Mouse (Mus musculus) heart, embryonic 11.5 days (tissue): ENCODE data around the gene Map3k3. TPM values are rescaled to one million over a fixed set of nuclear protein-coding genes. Genes with fewer than 3 reads are reported as not detected.

ENCODE experiments used
- ATAC-seq: fragments of 200-750 bp; cut with Nextera tagmentation; replicated peaks from 2 replicates; pipeline ENCODE4 v1.8.0; 2017; ENCODE audit warnings: moderate library complexity; ENCODE audit not compliant: insufficient number of reproducible peaks, low FRiP score, low TSS enrichment
- H3K27ac ChIP-seq: fragments of 300-500 bp; sonication (generic); 2 replicates; pipeline ENCODE4 v1.5.1; 2014; ENCODE audit warnings: mild to moderate bottlenecking, low read depth, low read length
- H3K27me3 ChIP-seq: fragments of 300-500 bp; sonication (generic); 2 replicates; pipeline ENCODE4 v1.6.1; 2014; ENCODE audit warnings: mild to moderate bottlenecking, low read length, mixed read lengths; ENCODE audit not compliant: control insufficient read depth, insufficient read depth
- H3K36me3 ChIP-seq: fragments of 300-500 bp; sonication (generic); 2 replicates; pipeline ENCODE4 v1.6.1; 2014; ENCODE audit warnings: mild to moderate bottlenecking, low read length, moderate library complexity, mixed read lengths; ENCODE audit not compliant: control insufficient read depth, insufficient read depth
- H3K4me1 ChIP-seq: fragments of 300-500 bp; sonication (generic); 2 replicates; pipeline ENCODE4 v1.6.1; 2014; ENCODE audit warnings: low read length; ENCODE audit not compliant: control insufficient read depth, insufficient read depth
- H3K4me2 ChIP-seq: fragments of 300-500 bp; sonication (generic); 2 replicates; pipeline ENCODE4 v1.6.1; 2014; ENCODE audit warnings: mild to moderate bottlenecking, moderate library complexity
- H3K4me3 ChIP-seq: fragments of 300-500 bp; sonication (generic); 2 replicates; pipeline ENCODE4 v1.5.1; 2014; ENCODE audit warnings: low read depth, low read length
- H3K9ac ChIP-seq: fragments of 300-500 bp; sonication (generic); 2 replicates; pipeline ENCODE4 v1.6.1; 2014; ENCODE audit warnings: mild to moderate bottlenecking, low read depth, low read length, moderate library complexity
- H3K9me3 ChIP-seq: fragments of 300-500 bp; sonication (generic); replicated peaks from 2 replicates; pipeline ENCODE4 v1.6.1; 2016; ENCODE audit warnings: low read length; ENCODE audit not compliant: control insufficient read depth
- WGBS: fragments of 180-500 bp; shearing (Covaris S2); extraction: QIAGEN DNeasy Blood & Tissue Kit; methylation state at CpG from one replicate; pipeline ENCODE4 v1.1.7; 2014; ENCODE audit not compliant: insufficient replicate concordance; 5-methylcytosine and 5-hydroxymethylcytosine counted together
- polyA plus RNA-seq: library from polyadenylated mRNA; unstranded; fragments of >200 nt; fragmentation: Nextera tagmentation; extraction: Ambion mirVana; gene quantifications from 2 replicates; pipeline ENCODE4 v1.2.1, GENCODE M21; 2014

The Map3k3 gene
- polyA plus RNA-seq, 1 experiment from 2014 or later, result 20.8 TPM

DNA sequence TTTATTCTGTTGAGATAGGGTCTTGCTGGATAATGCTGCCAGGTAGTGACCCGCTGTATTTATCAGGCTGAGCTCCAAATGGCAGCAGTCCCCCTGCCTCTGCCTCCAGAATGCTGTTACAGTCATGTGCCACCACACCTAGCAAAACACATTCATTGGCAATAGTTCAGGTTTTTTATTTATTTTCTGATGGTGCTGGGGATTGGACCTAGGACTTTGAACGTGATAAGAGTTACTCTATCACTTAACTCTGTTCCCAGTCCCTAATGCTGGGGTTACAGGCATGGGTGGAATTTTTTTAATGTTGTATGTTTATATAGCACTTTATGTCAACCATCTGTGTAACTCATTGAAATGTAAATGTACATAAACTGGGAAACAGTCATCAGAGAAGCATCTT lies 30.5 kb upstream of the Map3k3 start:
- no peak for ATAC-seq
- WGBS, result 91% methylated on average over 2 of the region's 2 CpGs
- no peaks in the 10 kb centered on the region for H3K9me3 ChIP-seq
- H3K9ac ChIP-seq, result no peak overlapping the region
- H3K4me2 ChIP-seq, result no peak overlapping the region
- no peak overlapping the region for H3K27ac ChIP-seq
- H3K27me3 ChIP-seq, result no peaks in the 10 kb centered on the region
- H3K4me1 ChIP-seq, result no peaks in the 10 kb centered on the region
- H3K4me3 ChIP-seq, result no peak overlapping the region
- H3K36me3 ChIP-seq, result peaks cover 47% of the 10 kb centered on the region

DNA sequence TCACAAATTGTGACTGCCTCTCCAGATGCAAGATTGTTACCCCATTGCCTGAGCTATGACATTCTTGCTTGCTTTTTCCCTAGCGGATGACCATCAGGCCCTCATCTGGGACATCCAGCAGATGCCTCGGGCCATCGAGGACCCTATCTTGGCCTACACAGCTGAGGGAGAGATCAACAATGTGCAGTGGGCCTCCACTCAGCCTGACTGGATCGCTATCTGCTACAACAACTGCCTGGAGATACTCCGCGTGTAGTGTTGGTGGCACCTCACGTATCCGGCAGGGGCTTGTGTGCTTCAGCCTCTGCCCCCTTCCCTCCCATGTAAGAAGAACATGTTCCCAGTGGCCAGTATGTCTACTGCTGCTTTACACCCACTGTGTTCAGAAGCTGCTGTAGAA lies 29.8 kb upstream of the Map3k3 start:
- no peaks in the 10 kb centered on the region for H3K9me3 ChIP-seq
- no peak overlapping the region for H3K27ac ChIP-seq
- H3K4me2 ChIP-seq, result no peak overlapping the region
- no peaks in the 10 kb centered on the region for H3K4me1 ChIP-seq
- no peak for ATAC-seq
- H3K4me3 ChIP-seq, result no peak overlapping the region
- 92% methylated on average over 8 of the region's 8 CpGs for WGBS
- H3K27me3 ChIP-seq, result no peaks in the 10 kb centered on the region
- H3K36me3 ChIP-seq, result peaks cover 48% of the 10 kb centered on the region
- H3K9ac ChIP-seq, result no peak overlapping the region

- Histone ChIP-seq H3K4me1 (no peaks in the 10 kb centered on the region), H3K27ac (no peak overlapping the region), H3K4me2 (no peak overlapping the region), H3K4me3 (no peak overlapping the region), H3K27me3 (no peaks in the 10 kb centered on the region), H3K9ac (no peak overlapping the region), H3K36me3 (peaks cover 54% of the 10 kb centered on the region), H3K9me3 (no peaks in the 10 kb centered on the region)
- WGBS, result 82% methylated on average over 6 of the region's 6 CpGs
- ATAC-seq, result no peak
Observed at GRCm38 (mm10) chr11:106055341-106055740, 29.1 kb upstream of the Map3k3 start.

DNA sequence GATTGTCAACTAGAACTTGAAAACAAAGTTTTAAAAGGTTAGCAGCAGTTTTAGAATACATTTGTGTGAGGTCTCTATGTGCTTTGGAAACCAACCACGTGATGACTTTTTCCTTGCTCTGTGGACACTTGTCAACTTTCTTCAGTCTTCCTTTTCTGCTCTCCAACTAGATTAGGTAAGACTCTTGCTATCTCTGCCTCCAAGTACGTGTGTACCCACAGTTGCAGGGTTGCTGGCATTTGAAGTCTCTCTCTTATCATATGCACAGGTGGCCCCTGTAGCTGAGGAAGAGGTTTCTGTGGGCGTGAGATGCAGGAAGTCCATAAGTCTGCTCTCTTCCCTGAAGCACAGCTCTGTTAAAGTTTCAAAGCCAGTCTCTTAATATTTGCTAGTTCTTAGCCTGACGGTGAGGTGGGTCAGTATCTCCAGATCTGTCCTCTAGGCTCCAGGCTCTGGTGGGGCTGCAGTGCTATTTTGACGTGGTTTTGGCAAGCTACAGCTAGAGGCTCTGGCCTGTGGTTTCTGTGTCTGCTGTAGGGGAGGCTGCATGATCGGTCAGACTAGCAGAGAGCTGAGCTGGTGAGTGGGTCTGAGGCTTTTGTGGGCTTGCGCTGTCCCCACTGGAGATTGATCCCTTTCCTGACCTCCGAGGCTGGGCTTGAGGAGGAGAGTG lies 27.5 kb upstream of the Map3k3 start:
- no peak overlapping the region for H3K9ac ChIP-seq
- no peak overlapping the region for H3K4me3 ChIP-seq
- 80% methylated on average over 8 of the region's 8 CpGs for WGBS
- no peaks in the 10 kb centered on the region for H3K27me3 ChIP-seq
- H3K4me1 ChIP-seq, result no peaks in the 10 kb centered on the region
- peaks cover 45% of the 10 kb centered on the region for H3K36me3 ChIP-seq
- ATAC-seq, result no peak
- H3K27ac ChIP-seq, result no peak overlapping the region
- H3K9me3 ChIP-seq, result no peaks in the 10 kb centered on the region
- H3K4me2 ChIP-seq, result no peak overlapping the region

DNA sequence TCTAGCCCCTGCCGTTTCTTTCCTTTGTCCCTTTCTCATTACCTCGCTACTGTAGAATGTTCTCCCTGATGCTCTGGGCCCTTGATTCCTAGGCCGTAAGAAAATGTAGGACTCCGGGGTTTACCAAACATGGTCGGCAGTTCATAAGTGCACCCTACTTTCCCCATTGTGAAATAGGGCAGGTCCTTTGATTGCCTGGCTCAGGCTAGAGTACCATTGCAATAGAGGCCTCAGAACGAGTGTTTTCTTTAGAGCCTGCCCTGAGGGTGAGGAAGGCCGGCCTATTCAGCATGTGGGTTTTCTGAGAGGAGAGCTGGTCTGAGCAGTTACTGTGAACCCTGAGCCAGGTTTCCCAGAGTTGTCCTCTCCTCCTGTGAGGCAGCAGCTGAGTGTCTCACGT lies 26.4 kb upstream of the Map3k3 start:
- ATAC-seq, result no peak
- Histone ChIP-seq H3K27me3 (no peaks in the 10 kb centered on the region), H3K27ac (no peak overlapping the region), H3K36me3 (peaks cover 36% of the 10 kb centered on the region), H3K9me3 (no peaks in the 10 kb centered on the region), H3K9ac (no peak overlapping the region), H3K4me2 (no peak overlapping the region), H3K4me1 (no peaks in the 10 kb centered on the region), H3K4me3 (no peak overlapping the region)
- 80% methylated on average over 8 of the region's 8 CpGs for WGBS

DNA sequence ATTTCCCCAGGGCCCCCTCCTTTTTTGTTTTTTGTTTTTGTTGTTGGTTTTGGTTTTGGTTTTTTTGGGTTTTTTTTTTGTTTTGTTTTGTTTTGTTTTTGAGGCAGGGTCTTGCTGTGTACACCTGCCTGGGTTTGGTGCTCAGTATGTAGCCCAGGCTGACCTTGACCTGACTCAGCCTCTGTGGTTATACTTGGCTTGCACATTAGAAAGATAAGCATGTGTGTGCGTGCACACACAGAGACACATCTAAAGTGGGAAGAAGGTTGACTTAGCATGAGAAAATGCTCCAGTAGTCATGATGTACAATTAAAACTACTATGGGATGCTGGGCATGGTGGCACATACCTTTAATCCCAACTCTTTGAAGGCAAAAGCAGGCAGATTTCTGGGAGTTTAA lies 23.9 kb upstream of the Map3k3 start:
- H3K4me3 ChIP-seq, result no peak overlapping the region
- no peak overlapping the region for H3K9ac ChIP-seq

GRCm38 (mm10) chr11:106061311-106061710 lies 23.1 kb upstream of the Map3k3 start:
- 77% methylated on average over 1 of the region's 1 CpGs for WGBS
- no peak overlapping the region for H3K27ac ChIP-seq

More for the DNA sequence above, 23.9 kb upstream of the Map3k3 start:
- ATAC-seq, result no peak
- Histone ChIP-seq H3K4me1 (no peaks in the 10 kb centered on the region), H3K9me3 (no peaks in the 10 kb centered on the region), H3K27me3 (no peaks in the 10 kb centered on the region), H3K4me2 (no peak overlapping the region), H3K27ac (no peak overlapping the region), H3K36me3 (peaks cover 16% of the 10 kb centered on the region)
- 86% methylated on average over 1 of the region's 1 CpGs for WGBS

DNA sequence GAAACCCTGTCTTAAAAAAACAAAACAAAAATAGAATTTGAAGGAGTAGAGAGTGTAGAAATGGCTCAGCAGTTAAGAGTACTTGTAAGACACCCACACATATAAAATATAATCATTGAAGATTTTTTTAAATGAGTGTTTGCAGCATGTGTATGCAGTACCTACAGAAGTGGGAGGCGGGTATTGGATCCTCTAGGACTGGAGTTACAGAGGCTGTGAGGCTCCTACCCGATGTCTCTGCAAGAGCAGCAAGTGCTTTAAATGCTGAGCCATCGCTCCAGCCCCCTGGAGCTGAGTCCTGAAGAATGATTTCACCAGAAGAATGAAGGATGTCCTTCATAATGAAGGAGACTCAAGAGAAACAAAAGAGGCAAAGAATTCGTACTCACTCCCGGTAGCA lies 20.7 kb upstream of the Map3k3 start:
- H3K4me3 ChIP-seq, result no peak overlapping the region
- WGBS, result 71% methylated on average over 5 of the region's 5 CpGs
- no peak for ATAC-seq

More at GRCm38 (mm10) chr11:106061311-106061710, 23.1 kb upstream of the Map3k3 start:
- Histone ChIP-seq H3K4me3 (no peak overlapping the region), H3K4me1 (no peaks in the 10 kb centered on the region), H3K27me3 (no peaks in the 10 kb centered on the region), H3K9me3 (no peaks in the 10 kb centered on the region), H3K36me3 (peaks cover 16% of the 10 kb centered on the region), H3K9ac (no peak overlapping the region), H3K4me2 (no peak overlapping the region)
- ATAC-seq, result no peak

More for the DNA sequence above, 20.7 kb upstream of the Map3k3 start:
- H3K27ac ChIP-seq, result no peak overlapping the region
- H3K36me3 ChIP-seq, result peaks cover 8% of the 10 kb centered on the region
- no peaks in the 10 kb centered on the region for H3K9me3 ChIP-seq
- no peak overlapping the region for H3K4me2 ChIP-seq
- H3K27me3 ChIP-seq, result no peaks in the 10 kb centered on the region
- H3K4me1 ChIP-seq, result no peaks in the 10 kb centered on the region
- no peak overlapping the region for H3K9ac ChIP-seq
